Mouse (Mus musculus) MEL (cell line): ENCODE measurements around the gene Psmc3. TPM values are rescaled to one million over a fixed set of nuclear protein-coding genes. Genes with fewer than 3 reads are reported as not detected.
A peak's percentile ranks its signal among the peaks of the same experiment; 100 is the strongest.

Experiments
- DNase-seq: peaks from one replicate; pipeline ENCODE4 v3.0.0; 2011; ENCODE audit warnings: low read depth, low spot score
- H3K27ac ChIP-seq: 2 replicates; pipeline ENCODE4 v1.5.1; 2012; ENCODE audit warnings: low read depth, mild to moderate bottlenecking, control low read depth, low read length, moderate library complexity; ENCODE audit not compliant: control insufficient read depth
- H3K27me3 ChIP-seq, 2 experiments: fragments of 150-350 bp in 1 of 2; sonication (generic) in 1 of 2; 2 replicates each; pipeline ENCODE4 v1.6.1; 2012; ENCODE audit warnings: low read length in 2 of 2, mild to moderate bottlenecking in 2 of 2, improper control_type of control experiment in 1 of 2, moderate library complexity in 1 of 2; ENCODE audit not compliant: insufficient read depth in 2 of 2, control insufficient read depth in 1 of 2
- H3K36me3 ChIP-seq, 2 experiments: 2 replicates each; pipeline ENCODE4 v1.6.1; 2012 to 2014; ENCODE audit warnings: low read length in 2 of 2, improper control_type of control experiment in 1 of 2, inconsistent platforms in 1 of 2, mild to moderate bottlenecking in 1 of 2; ENCODE audit not compliant: insufficient read depth in 2 of 2, control insufficient read depth in 1 of 2
- H3K4me1 ChIP-seq, 2 experiments: fragments of 150-350 bp in 1 of 2; sonication (generic) in 1 of 2; 2 replicates each; pipeline ENCODE4 v1.6.1; 2012; ENCODE audit warnings: low read length in 2 of 2, improper control_type of control experiment in 1 of 2, mild to moderate bottlenecking in 1 of 2; ENCODE audit not compliant: insufficient read depth in 2 of 2, control insufficient read depth in 1 of 2
- H3K4me3 ChIP-seq, 2 experiments: fragments of 150-350 bp in 1 of 2; sonication (generic) in 1 of 2; 2 replicates each; pipeline ENCODE4 v1.5.1; 2012; ENCODE audit warnings: low read depth in 2 of 2, low read length in 2 of 2, mild to moderate bottlenecking in 2 of 2, moderate library complexity in 2 of 2, control low read depth in 1 of 2, improper control_type of control experiment in 1 of 2; ENCODE audit not compliant: control insufficient read depth in 1 of 2, insufficient read depth in 1 of 2
- H3K79me2 ChIP-seq: 2 replicates; pipeline ENCODE4 v1.6.1; 2012; ENCODE audit warnings: mild to moderate bottlenecking, low read length, moderate library complexity; ENCODE audit not compliant: control insufficient read depth, poor library complexity, insufficient read depth
- H3K9ac ChIP-seq: 2 replicates; pipeline ENCODE4 v1.6.1; 2012; ENCODE audit warnings: low read depth, mild to moderate bottlenecking, control low read depth, low read length, moderate library complexity; ENCODE audit not compliant: control insufficient read depth, poor library complexity, severe bottlenecking
- H3K9me3 ChIP-seq: fragments of 150-350 bp; sonication (generic); replicated peaks from 2 replicates; pipeline ENCODE4 v1.6.1; 2012; ENCODE audit warnings: mild to moderate bottlenecking, low read length, improper control_type of control experiment, moderate library complexity; ENCODE audit not compliant: insufficient read depth
- BHLHE40 ChIP-seq: IDR thresholded peaks from 2 replicates; pipeline ENCODE4 v1.6.1; 2012; ENCODE audit warnings: low read depth, mild to moderate bottlenecking, inconsistent platforms, low read length, improper control_type of control experiment, borderline replicate concordance
- CHD1 ChIP-seq: IDR thresholded peaks from 2 replicates; pipeline ENCODE4 v1.6.1; 2012; ENCODE audit warnings: low read depth, mild to moderate bottlenecking, inconsistent platforms, low read length, improper control_type of control experiment
- CHD2 ChIP-seq: IDR thresholded peaks from 2 replicates; pipeline ENCODE4 v1.6.1; 2011; ENCODE audit warnings: low read length, improper control_type of control experiment
- CTCF ChIP-seq, 3 experiments: IDR thresholded peaks in 2 of 3; conservative IDR thresholded peaks in 1 of 3; 2 replicates each; pipeline ENCODE4 v1.5.1; 2011 to 2012; ENCODE audit warnings: low read length in 3 of 3, low read depth in 2 of 3, mild to moderate bottlenecking in 2 of 3, improper control_type of control experiment in 1 of 3, inconsistent platforms in 1 of 3, mixed read lengths in 1 of 3, moderate library complexity in 1 of 3; ENCODE audit not compliant: control insufficient read depth in 1 of 3, insufficient read depth in 1 of 3, poor library complexity in 1 of 3, severe bottlenecking in 1 of 3
- ELF1 ChIP-seq: IDR thresholded peaks from 2 replicates; pipeline ENCODE4 v1.6.1; 2014; ENCODE audit warnings: low read depth, mild to moderate bottlenecking, inconsistent platforms, low read length, improper control_type of control experiment, moderate library complexity
- EP300 ChIP-seq, 2 experiments: IDR thresholded peaks; 2 replicates each; pipeline ENCODE4 v1.6.1; 2011; ENCODE audit warnings: improper control_type of control experiment in 2 of 2, low read length in 2 of 2, low read depth in 1 of 2, mild to moderate bottlenecking in 1 of 2
- ETS1 ChIP-seq: IDR thresholded peaks from 2 replicates; pipeline ENCODE4 v1.6.1; 2012; ENCODE audit warnings: low read depth, mild to moderate bottlenecking, inconsistent platforms, low read length, improper control_type of control experiment, moderate library complexity
- GATA1 ChIP-seq: IDR thresholded peaks from 2 replicates; pipeline ENCODE4 v1.6.1; 2011; ENCODE audit warnings: low read depth, low read length, improper control_type of control experiment
- HCFC1 ChIP-seq: IDR thresholded peaks from 2 replicates; pipeline ENCODE4 v1.6.1; 2012; ENCODE audit warnings: low read depth, mild to moderate bottlenecking, inconsistent platforms, low read length, improper control_type of control experiment, moderate library complexity
- JUND ChIP-seq: IDR thresholded peaks from 2 replicates; pipeline ENCODE4 v1.6.1; 2011; ENCODE audit warnings: low read depth, mild to moderate bottlenecking, improper control_type of control experiment, low read length
- MAFK ChIP-seq: IDR thresholded peaks from 2 replicates; pipeline ENCODE4 v1.6.1; 2011; ENCODE audit warnings: low read depth, mild to moderate bottlenecking, low read length, improper control_type of control experiment, borderline replicate concordance
- MAX ChIP-seq: IDR thresholded peaks from 2 replicates; pipeline ENCODE4 v1.6.1; 2011; ENCODE audit warnings: low read length, improper control_type of control experiment
- MAZ ChIP-seq: IDR thresholded peaks from 2 replicates; pipeline ENCODE4 v1.6.1; 2012; ENCODE audit warnings: low read depth, mild to moderate bottlenecking, inconsistent platforms, low read length, improper control_type of control experiment
- MXI1 ChIP-seq: IDR thresholded peaks from 2 replicates; pipeline ENCODE4 v1.6.1; 2011; ENCODE audit warnings: mild to moderate bottlenecking, low read depth, low read length, improper control_type of control experiment
- MYB ChIP-seq: IDR thresholded peaks from 2 replicates; pipeline ENCODE4 v1.6.1; 2011; ENCODE audit warnings: mild to moderate bottlenecking, low read depth, low read length, improper control_type of control experiment
- MYC ChIP-seq: IDR thresholded peaks from 2 replicates; pipeline ENCODE4 v1.6.1; 2011; ENCODE audit warnings: low read depth, mild to moderate bottlenecking, low read length, improper control_type of control experiment, moderate library complexity
- NELFE ChIP-seq: IDR thresholded peaks from 2 replicates; pipeline ENCODE4 v1.6.1; 2011; ENCODE audit warnings: low read depth, low read length, improper control_type of control experiment
- NRF1 ChIP-seq: IDR thresholded peaks from 2 replicates; pipeline ENCODE4 v1.6.1; 2014; ENCODE audit warnings: low read depth, mild to moderate bottlenecking, inconsistent platforms, low read length, improper control_type of control experiment, moderate library complexity; ENCODE audit not compliant: poor library complexity, insufficient read depth, severe bottlenecking
- POLR2AphosphoS5 ChIP-seq: IDR thresholded peaks from 2 replicates; pipeline ENCODE4 v1.6.1; 2012; ENCODE audit warnings: low read depth, borderline replicate concordance, mild to moderate bottlenecking, inconsistent platforms, low read length, moderate library complexity, mixed read lengths
- RAD21 ChIP-seq: IDR thresholded peaks from 2 replicates; pipeline ENCODE4 v1.6.1; 2011; ENCODE audit warnings: mild to moderate bottlenecking, low read depth, low read length, improper control_type of control experiment
- RCOR1 ChIP-seq: IDR thresholded peaks from 2 replicates; pipeline ENCODE4 v1.6.1; 2012; ENCODE audit warnings: low read depth, mild to moderate bottlenecking, inconsistent platforms, low read length, improper control_type of control experiment
- SIN3A ChIP-seq: IDR thresholded peaks from 2 replicates; pipeline ENCODE4 v1.6.1; 2012; ENCODE audit warnings: low read length, improper control_type of control experiment, inconsistent platforms
- TAL1 ChIP-seq: IDR thresholded peaks from 2 replicates; pipeline ENCODE4 v1.6.1; 2012; ENCODE audit warnings: mild to moderate bottlenecking, inconsistent platforms, low read length, moderate library complexity, mixed read lengths
- TBP ChIP-seq: IDR thresholded peaks from 2 replicates; pipeline ENCODE4 v1.8.0; 2011; ENCODE audit warnings: low read depth, low read length, improper control_type of control experiment
- USF1 ChIP-seq: IDR thresholded peaks from 2 replicates; pipeline ENCODE4 v1.6.1; 2014; ENCODE audit warnings: low read depth, mild to moderate bottlenecking, inconsistent platforms, low read length, improper control_type of control experiment, moderate library complexity
- ZKSCAN1 ChIP-seq: IDR thresholded peaks from 2 replicates; pipeline ENCODE4 v1.6.1; 2012; ENCODE audit warnings: low read depth, mild to moderate bottlenecking, inconsistent platforms, low read length, improper control_type of control experiment, moderate library complexity
- ZMIZ1 ChIP-seq: IDR thresholded peaks from 2 replicates; pipeline ENCODE4 v1.6.1; 2012; ENCODE audit warnings: low read depth, mild to moderate bottlenecking, inconsistent platforms, low read length, improper control_type of control experiment, moderate library complexity
- polyA plus RNA-seq, 2 experiments: library from polyadenylated mRNA; stranded (reverse) in 1 of 2; unstranded in 1 of 2; fragments of >175 nt in 1 of 2; fragments of >200 nt in 1 of 2; gene quantifications; 2 replicates each; pipeline versions ENCODE4 v1.2.1 to v1.2.4; 2012; ENCODE audit warnings: low replicate concordance in 2 of 2, low read depth in 1 of 2; ENCODE audit not compliant: insufficient read length in 2 of 2, insufficient read depth in 1 of 2, missing spikeins in 1 of 2
- total RNA-seq: library from RNA; depleted of rRNA; stranded (reverse); fragments of 300-350 nt; gene quantifications from 2 replicates; pipeline ENCODE4 v1.2.3, GENCODE M21; 2012

The Psmc3 gene
- total and polyA plus RNA-seq, 3 experiments, result 259 to 1,459 (median 428) TPM

GRCm38 (mm10) chr2:91026491-91026890 lies 27.3 kb upstream of the Psmc3 start:
- Histone ChIP-seq H3K27me3 (no peaks in the 10 kb centered on the region), H3K79me2 (no peaks in the 10 kb centered on the region), H3K4me3 (peak overlapping the region; percentile 65 to 81), H3K4me1 (peaks cover 6 to 22% of the 10 kb centered on the region in 2 experiments), H3K36me3 (peaks cover 0 to 19% of the 10 kb centered on the region in 2 experiments; a peak in 2 of 4 replicates), H3K9me3 (no peaks in the 10 kb centered on the region), H3K9ac (peak overlapping the region; percentile 67), H3K27ac (peak overlapping the region; percentile 87)
- peak; percentile 50 for DNase-seq
- TF ChIP-seq TAL1, result peak; percentile 24; the same call in 1 of the 2 replicates
- no peak for TF ChIP-seq MXI1
- no peak for TF ChIP-seq SIN3A
- no peak for TF ChIP-seq JUND
- TF ChIP-seq MYB, result no peak
- 0 out of 2 replicates have a peak, but pooled peaks have one; percentile 5 for TF ChIP-seq ETS1
- TF ChIP-seq RAD21, result no peak
- no peak for TF ChIP-seq ZMIZ1
- TF ChIP-seq MAFK, result no peak
- no peak for TF ChIP-seq MYC
- 0 out of 2 replicates have a peak, but pooled peaks have one; percentile 27 for TF ChIP-seq GATA1
- no peak for TF ChIP-seq MAZ
- TF ChIP-seq USF1, result no peak
- TF ChIP-seq POLR2AphosphoS5, result no peak
- no peak for TF ChIP-seq BHLHE40
- TF ChIP-seq CHD2, result no peak
- no peak for TF ChIP-seq HCFC1
- TF ChIP-seq NELFE, result no peak
- no peak for TF ChIP-seq CHD1
- TF ChIP-seq MAX, result no peak
- TF ChIP-seq RCOR1, result no peak
- no peak for TF ChIP-seq CTCF (IDR thresholded peaks at IDR 0.05 in 2 of 3, conservative IDR thresholded peaks at IDR 0.05 in 1 of 3; ENCODE audit: control insufficient read depth in 1 of 3, insufficient read depth in 1 of 3, low read depth in 2 of 3, low read length in 3 of 3, poor library complexity in 1 of 3, severe bottlenecking in 1 of 3)
- TF ChIP-seq ELF1, result no peak
- TF ChIP-seq EP300 (IDR thresholded peaks at IDR 0.05; ENCODE audit: low read depth in 1 of 2, low read length in 2 of 2), result 0 out of 4 replicates have a peak, but pooled peaks of 1 of the 2 experiments have one; percentile 12
- TF ChIP-seq TBP, result no peak
- TF ChIP-seq ZKSCAN1, result no peak
- no peak for TF ChIP-seq NRF1
